Mouse (Mus musculus) 416B (cell line): ENCODE measurements around the gene Abca9.

ENCODE experiments used
- DNase-seq: peaks from one replicate; pipeline ENCODE4 v3.0.0; 2011; ENCODE audit warnings: low read depth

The Abca9 gene

DNA sequence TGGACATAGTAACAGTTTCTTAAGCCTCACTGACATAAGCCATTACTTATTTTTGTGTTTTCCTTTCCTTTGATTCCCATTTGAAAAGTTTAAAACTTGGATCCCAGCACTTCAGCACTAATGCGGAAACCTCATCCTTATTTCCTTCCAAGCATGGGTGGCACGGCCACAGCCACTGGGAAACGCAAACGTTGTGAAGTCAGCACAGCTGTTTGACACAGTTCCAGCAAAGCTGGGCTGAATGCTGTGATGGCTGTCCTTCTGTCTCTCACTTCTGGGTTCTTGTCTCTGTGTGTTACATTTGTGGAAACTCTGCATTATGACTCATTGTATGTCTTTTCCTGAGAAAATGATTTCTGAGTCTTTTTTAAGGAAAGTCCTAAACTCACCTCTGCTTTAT lies 107.0 kb downstream of the Abca9 start:
- no peak for DNase-seq

DNA sequence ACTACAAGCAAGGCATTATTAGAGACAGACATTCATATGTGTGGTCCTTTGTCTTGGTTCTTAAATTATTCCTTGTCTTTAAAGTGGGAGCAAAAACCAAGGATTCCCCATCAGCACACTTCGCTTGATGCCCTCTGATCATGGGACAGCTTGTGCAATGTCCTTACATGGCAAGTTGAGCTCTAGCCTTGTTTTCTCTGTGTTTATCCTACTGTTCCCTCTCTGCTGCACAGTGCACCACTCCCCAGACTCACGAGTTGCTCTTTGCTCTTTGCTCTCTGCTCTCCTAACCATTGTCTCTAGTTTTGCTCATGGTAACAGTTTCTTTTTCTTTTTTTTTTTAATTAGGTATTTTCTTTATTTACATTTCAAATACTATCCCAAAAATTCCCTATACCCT lies 107.9 kb downstream of the Abca9 start:
- DNase-seq: no peak

- DNase-seq: no peak
Measured at GRCm38 (mm10) chr11:110053681-110054080, 114.3 kb downstream of the Abca9 start.
